Mouse (Mus musculus) spleen, adult 18-20 months (tissue): ENCODE results near the gene Pgpep1l.

Experiments
- DNase-seq, 2 experiments: peaks; one replicate each; pipeline ENCODE4 v3.0.0; 2022; ENCODE audit warnings: mixed read lengths in 2 of 2

Gene Pgpep1l

GRCm38 (mm10) chr7:68259523-68260081, 4.4 kb downstream of the Pgpep1l start:
- DNase-seq: no peak

- no peak for DNase-seq
Measured at GRCm38 (mm10) chr7:68258326-68259150, 5.5 kb downstream of the Pgpep1l start.

DNA sequence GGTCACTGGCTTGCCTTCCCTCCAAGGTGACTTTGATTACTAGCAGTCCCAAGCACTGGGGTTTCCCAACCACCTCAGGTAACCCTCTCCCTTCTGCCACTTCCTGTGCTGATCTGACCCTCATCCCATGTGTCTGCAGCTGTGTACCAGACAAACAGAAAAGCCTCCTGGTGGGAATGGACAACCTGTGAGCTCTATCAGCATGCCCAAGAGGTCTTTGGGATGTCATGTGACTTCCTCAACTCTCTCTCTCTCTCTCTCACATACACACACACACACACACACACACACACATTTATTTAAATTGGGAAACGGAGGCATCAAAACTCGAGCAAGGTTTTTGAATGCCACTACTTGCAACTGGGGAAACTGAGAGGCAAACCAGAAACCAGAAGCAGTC, 6.3 kb downstream of the Pgpep1l start:
- DNase-seq: no peak

DNA sequence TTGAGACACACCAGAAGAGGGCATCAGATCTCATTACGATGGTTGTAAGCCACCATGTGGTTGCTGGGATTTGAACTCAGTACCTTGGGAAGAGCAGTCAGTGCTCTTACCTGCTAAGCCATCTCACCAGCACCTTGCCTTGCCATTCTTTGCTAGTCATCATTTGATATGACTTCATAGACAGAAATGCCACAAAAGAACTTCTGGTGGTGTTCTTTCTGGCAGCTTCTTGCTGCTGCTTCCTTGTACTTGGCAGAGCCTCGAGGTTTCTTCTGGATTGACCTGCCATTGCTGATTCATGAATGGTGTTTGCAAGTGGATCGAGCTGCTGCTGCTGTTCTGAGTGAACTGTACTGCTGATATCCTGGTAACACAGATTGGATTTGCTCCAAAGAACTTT, 13.1 kb downstream of the Pgpep1l start:
- DNase-seq: no peak

DNA sequence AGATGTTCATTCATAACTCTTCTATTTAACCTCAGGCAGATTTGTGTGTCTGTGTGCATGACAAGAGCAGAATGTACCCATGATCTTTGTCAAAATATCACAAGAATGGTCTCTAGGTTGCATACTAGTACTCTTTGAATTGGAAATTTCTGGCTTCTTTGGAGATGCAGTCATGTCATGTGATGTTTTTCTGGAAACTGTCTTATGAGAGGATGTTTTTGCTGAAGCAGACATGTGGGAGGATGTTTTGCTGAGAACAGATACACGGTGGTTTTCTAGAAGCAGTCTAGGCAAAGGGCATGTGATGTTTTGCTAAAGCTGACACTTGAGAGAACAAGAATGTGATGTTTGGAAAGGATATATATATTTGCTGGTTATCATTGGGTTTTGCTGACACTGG, 13.6 kb downstream of the Pgpep1l start:
- DNase-seq: no peak

GRCm38 (mm10) chr7:68246249-68246648, 17.8 kb downstream of the Pgpep1l start:
- no peak for DNase-seq

GRCm38 (mm10) chr7:68245681-68246080, 18.4 kb downstream of the Pgpep1l start:
- no peak for DNase-seq

- no peak for DNase-seq
Measured at GRCm38 (mm10) chr7:68241205-68241604, 22.8 kb downstream of the Pgpep1l start.

DNA sequence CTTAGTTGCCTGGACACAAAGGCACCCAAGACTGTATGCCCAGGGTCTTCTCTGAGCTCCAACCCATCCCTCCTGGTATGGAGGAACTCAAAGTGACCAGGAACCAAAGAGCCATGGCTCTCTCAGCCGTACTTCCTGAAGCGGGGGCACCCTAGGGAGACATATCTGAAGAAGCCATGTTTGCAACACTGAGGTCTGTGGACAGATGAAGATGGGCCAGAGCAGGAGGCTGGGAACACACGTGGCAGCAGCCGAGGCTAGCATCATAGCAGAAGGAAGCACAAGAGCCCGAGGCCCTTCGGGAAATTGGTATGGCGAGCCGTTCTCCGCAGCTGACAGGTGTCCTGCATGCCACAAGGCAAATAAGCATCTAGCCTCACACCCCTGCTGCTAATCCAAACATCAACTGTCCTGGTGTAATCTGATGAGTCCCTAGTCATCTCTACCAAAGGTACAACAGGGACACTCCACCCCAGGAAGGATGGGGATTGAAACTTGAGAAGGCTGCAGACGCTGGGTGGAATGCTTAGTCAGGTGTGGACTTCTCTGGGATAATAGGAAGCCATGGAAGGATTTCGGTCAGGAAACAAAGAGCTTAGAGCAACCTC, 24.7 kb downstream of the Pgpep1l start:
- DNase-seq: no peak

DNA sequence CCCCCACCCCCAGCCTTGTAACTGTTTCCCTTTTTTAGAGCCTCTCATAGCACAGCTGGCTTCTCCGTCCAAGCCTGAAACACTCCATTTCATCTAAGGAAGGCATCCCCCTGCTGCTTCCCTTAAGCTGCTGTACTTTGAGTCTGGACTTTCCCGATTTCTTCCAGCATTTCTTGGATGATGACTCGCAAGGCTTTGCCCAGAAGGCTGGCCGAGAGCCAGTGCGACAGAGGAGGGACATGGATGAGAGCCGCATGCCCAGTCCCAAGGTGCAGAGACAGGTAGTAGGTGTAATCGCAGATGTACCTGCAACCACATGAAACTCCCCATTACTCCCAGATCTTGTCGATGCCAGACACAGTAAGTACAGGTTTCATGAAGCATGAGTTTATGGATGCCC, 27.2 kb downstream of the Pgpep1l start:
- no peak for DNase-seq

GRCm38 (mm10) chr7:68233619-68234223, 30.3 kb downstream of the Pgpep1l start:
- no peak for DNase-seq

- no peak for DNase-seq
Measured at GRCm38 (mm10) chr7:68232521-68232920, 31.5 kb downstream of the Pgpep1l start.

GRCm38 (mm10) chr7:68230831-68231230, 33.2 kb downstream of the Pgpep1l start:
- DNase-seq: no peak

- no peak for DNase-seq
Measured at GRCm38 (mm10) chr7:68228491-68228890, 35.5 kb downstream of the Pgpep1l start.

DNA sequence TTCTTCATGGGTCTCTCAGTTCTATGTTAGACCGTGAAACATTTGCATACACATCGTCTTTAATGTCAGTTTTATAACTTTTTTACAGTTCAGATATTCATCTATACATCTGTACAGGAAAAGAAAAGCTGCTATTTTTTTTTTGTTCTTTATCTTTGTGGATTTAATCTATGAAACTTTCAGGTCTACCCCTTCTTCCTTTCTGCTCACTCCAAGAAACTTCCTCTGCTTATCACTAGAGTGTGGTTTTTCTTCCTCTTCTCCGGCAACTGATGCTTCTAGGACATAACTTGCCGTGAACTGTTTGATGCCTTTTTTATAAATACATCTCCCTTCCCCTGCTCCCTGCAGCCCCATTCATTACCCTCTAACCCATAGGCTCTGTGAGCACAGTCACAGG, 36.4 kb downstream of the Pgpep1l start:
- no peak for DNase-seq

- DNase-seq: no peak
Measured at GRCm38 (mm10) chr7:68227021-68227420, 37.0 kb downstream of the Pgpep1l start.

GRCm38 (mm10) chr7:68225427-68226054, 38.5 kb downstream of the Pgpep1l start:
- no peak for DNase-seq

GRCm38 (mm10) chr7:68224006-68224405, 40.0 kb downstream of the Pgpep1l start:
- DNase-seq: no peak

- no peak for DNase-seq
Measured at GRCm38 (mm10) chr7:68223356-68223808, 40.7 kb downstream of the Pgpep1l start.

- no peak for DNase-seq
Measured at GRCm38 (mm10) chr7:68221677-68222230, 42.3 kb downstream of the Pgpep1l start.

DNA sequence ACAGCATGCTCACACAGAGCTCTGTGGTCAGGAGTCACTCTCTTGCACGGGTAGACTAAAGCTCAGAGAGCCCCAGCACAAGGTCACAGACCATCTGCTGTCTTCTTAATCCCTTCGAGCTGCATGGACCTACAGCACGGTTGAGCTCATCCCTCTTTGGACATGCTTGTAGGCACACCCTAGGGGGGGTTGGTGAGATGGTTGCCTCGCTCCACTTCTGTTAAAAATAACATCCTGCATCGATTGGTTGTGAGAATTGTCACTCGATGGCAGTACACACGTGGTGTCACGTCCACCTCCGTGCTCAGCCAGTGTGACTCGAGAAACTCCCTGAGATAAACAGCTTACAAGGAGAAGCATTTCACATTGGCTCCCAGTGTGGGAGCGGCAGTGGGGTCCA, 45.2 kb downstream of the Pgpep1l start:
- no peak for DNase-seq

- no peak for DNase-seq
Measured at GRCm38 (mm10) chr7:68215522-68216070, 48.4 kb downstream of the Pgpep1l start.
